In the genomic region with DNA sequence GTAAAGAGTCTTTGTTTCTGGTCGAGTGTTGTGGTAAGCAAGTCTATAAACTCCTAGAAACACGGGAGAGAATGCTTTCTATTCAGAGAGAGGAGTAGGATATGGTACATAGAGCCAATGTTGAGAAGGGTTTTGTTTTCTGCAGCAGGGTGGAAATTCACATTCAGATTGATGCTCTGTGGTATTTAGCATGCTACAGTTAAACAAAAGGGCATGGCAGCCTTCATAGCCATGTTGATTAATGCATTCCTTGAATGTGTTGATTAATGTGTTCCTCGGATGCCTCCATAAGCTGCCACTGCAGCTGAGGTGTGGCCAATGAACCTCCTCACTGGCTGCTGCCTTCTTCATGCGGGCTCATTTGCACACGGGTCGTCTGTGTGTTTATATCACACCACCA, we compare ENCODE assay signal across 11 mouse cellular contexts.
DNase-seq lines count a peak whose midpoint lies in the region; ATAC-seq and TF ChIP-seq lines count a peak whose summit lies in the region.
"Had no signal": no experiment of that assay in that cellular context is flagged by ENCODE, and none has a peak within 500 bp of the region (broad histone marks: within the 10 kb centered on the region; RNA-seq: fewer than 3 reads in every experiment).

No protein-coding gene starts in this region.

- peak; percentile 87 for ATAC-seq in forebrain, embryonic 13.5 days
- peak; percentile 76 for ATAC-seq in hindbrain, embryonic 14.5 days (ENCODE audit: low FRiP score)
- ATAC-seq in neural tube, embryonic 12.5 days (ENCODE audit: low FRiP score, low read depth): peak; percentile 79
- ATAC-seq in liver, postnatal 0 days: no peak
- no peak for ATAC-seq in lung, postnatal 0 days

- H3K4me1 ChIP-seq in forebrain, embryonic 13.5 days: peaks cover 26% of the 10 kb centered on the region
- H3K4me1 ChIP-seq in hindbrain, embryonic 14.5 days (replicated peaks; ENCODE audit: control insufficient read depth, insufficient read depth, low read length): peaks cover 21% of the 10 kb centered on the region; the same call in 1 of the 2 replicates
- H3K4me1 ChIP-seq in neural tube, embryonic 12.5 days: peaks cover 29% of the 10 kb centered on the region
- H3K4me1 ChIP-seq in liver, postnatal 0 days (ENCODE audit: insufficient read depth): no peaks in the 10 kb centered on the region
- H3K4me1 ChIP-seq in lung, postnatal 0 days (ENCODE audit: insufficient read depth, low read depth, low read length): no peaks in the 10 kb centered on the region

- peak overlapping the region; percentile 57; the same call in 1 of the 2 replicates for H3K27ac ChIP-seq in layer of hippocampus, adult 2 months
- peak overlapping the region; percentile 74 for H3K27ac ChIP-seq in forebrain, embryonic 13.5 days
- peak overlapping the region; percentile 81 for H3K27ac ChIP-seq in hindbrain, embryonic 14.5 days
- H3K27ac ChIP-seq in neural tube, embryonic 12.5 days: no peak overlapping the region
- H3K27ac ChIP-seq in liver, postnatal 0 days (ENCODE audit: low read depth): no peak overlapping the region
- H3K27ac ChIP-seq in lung, postnatal 0 days (ENCODE audit: low read length): no peak overlapping the region

- 40% methylated on average over 6 of the region's 6 CpGs for WGBS in forebrain, embryonic 13.5 days
- WGBS in hindbrain, embryonic 14.5 days: 17% methylated on average over 6 of the region's 6 CpGs
- WGBS in neural tube, embryonic 12.5 days: 28% methylated on average over 6 of the region's 6 CpGs
- 68% methylated on average over 6 of the region's 6 CpGs for WGBS in liver, postnatal 0 days (ENCODE audit: insufficient replicate concordance)
- 46% methylated on average over 6 of the region's 6 CpGs for WGBS in lung, postnatal 0 days

- H3K9ac ChIP-seq in forebrain, embryonic 13.5 days: no peak overlapping the region
- no peak overlapping the region for H3K9ac ChIP-seq in hindbrain, embryonic 14.5 days
- no peak overlapping the region for H3K9ac ChIP-seq in neural tube, embryonic 12.5 days
- H3K9ac ChIP-seq in liver, postnatal 0 days (replicated peaks): no peak overlapping the region
- H3K9ac ChIP-seq in lung, postnatal 0 days (replicated peaks; ENCODE audit: low read depth): no peak overlapping the region

- H3K9me3 ChIP-seq in forebrain, embryonic 13.5 days (replicated peaks): no peaks in the 10 kb centered on the region
- no peaks in the 10 kb centered on the region for H3K9me3 ChIP-seq in hindbrain, embryonic 14.5 days (ENCODE audit: control insufficient read depth, low read length)
- no peaks in the 10 kb centered on the region for H3K9me3 ChIP-seq in neural tube, embryonic 12.5 days
- no peaks in the 10 kb centered on the region for H3K9me3 ChIP-seq in liver, postnatal 0 days (ENCODE audit: low read length)
- no peaks in the 10 kb centered on the region for H3K9me3 ChIP-seq in lung, postnatal 0 days (ENCODE audit: low read length)

- TF ChIP-seq CTCF in layer of hippocampus, adult 2 months (conservative IDR thresholded peaks at IDR 0.05): no peak
- TF ChIP-seq CTCF in liver, postnatal 0 days (IDR thresholded peaks at IDR 0.05; ENCODE audit: low read depth): no peak
- TF ChIP-seq CTCF in lung, postnatal 0 days (IDR thresholded peaks at IDR 0.05): no peak

- H3K4me2 ChIP-seq in forebrain, embryonic 13.5 days: peak overlapping the region; percentile 13; the same call in 1 of the 2 replicates
- H3K4me2 ChIP-seq in hindbrain, embryonic 14.5 days (replicated peaks): peak overlapping the region; percentile 26; the same call in 1 of the 2 replicates
- H3K4me2 ChIP-seq in neural tube, embryonic 12.5 days (replicated peaks): peak overlapping the region; percentile 10
- H3K4me2 ChIP-seq in liver, postnatal 0 days (ENCODE audit: low read depth, low read length): no peak overlapping the region
- no peak overlapping the region for H3K4me2 ChIP-seq in lung, postnatal 0 days (replicated peaks; ENCODE audit: low read depth, low read length)

- no peaks in the 10 kb centered on the region for H3K27me3 ChIP-seq in forebrain, embryonic 13.5 days
- H3K27me3 ChIP-seq in hindbrain, embryonic 14.5 days (ENCODE audit: control insufficient read depth, insufficient read depth, low read length): no peaks in the 10 kb centered on the region
- no peaks in the 10 kb centered on the region for H3K27me3 ChIP-seq in neural tube, embryonic 12.5 days (replicated peaks)
- no peaks in the 10 kb centered on the region for H3K27me3 ChIP-seq in liver, postnatal 0 days (ENCODE audit: insufficient read depth, low read length)
- H3K27me3 ChIP-seq in lung, postnatal 0 days (replicated peaks; ENCODE audit: insufficient read depth, low read length): no peaks in the 10 kb centered on the region

- no peak for TF ChIP-seq EP300 in liver, postnatal 0 days (IDR thresholded peaks at IDR 0.05; ENCODE audit: low read depth)
- TF ChIP-seq EP300 in lung, postnatal 0 days (IDR thresholded peaks at IDR 0.05): no peak

- H3K36me3 ChIP-seq in forebrain, embryonic 13.5 days (ENCODE audit: poor library complexity, severe bottlenecking): no peaks in the 10 kb centered on the region
- no peaks in the 10 kb centered on the region for H3K36me3 ChIP-seq in hindbrain, embryonic 14.5 days (replicated peaks; ENCODE audit: control insufficient read depth, insufficient read depth)
- no peaks in the 10 kb centered on the region for H3K36me3 ChIP-seq in neural tube, embryonic 12.5 days
- H3K36me3 ChIP-seq in liver, postnatal 0 days (replicated peaks; ENCODE audit: insufficient read depth, low read length): no peaks in the 10 kb centered on the region
- no peaks in the 10 kb centered on the region for H3K36me3 ChIP-seq in lung, postnatal 0 days (ENCODE audit: insufficient read depth, low read length)

- H3K4me3 ChIP-seq in layer of hippocampus, adult 2 months: no peak overlapping the region
- H3K4me3 ChIP-seq in forebrain, embryonic 13.5 days: no peak overlapping the region
- no peak overlapping the region for H3K4me3 ChIP-seq in hindbrain, embryonic 14.5 days (replicated peaks; ENCODE audit: low read length)
- H3K4me3 ChIP-seq in neural tube, embryonic 12.5 days: no peak overlapping the region
- H3K4me3 ChIP-seq in liver, postnatal 0 days (ENCODE audit: low read depth, low read length): no peak overlapping the region
- H3K4me3 ChIP-seq in lung, postnatal 0 days (ENCODE audit: low read depth, low read length): no peak overlapping the region

- no peak for DNase-seq in layer of hippocampus, adult 2 months (ENCODE audit: low spot score in 2 of 2)
- no peak for DNase-seq in layer of hippocampus, postnatal 14 days (ENCODE audit: low spot score in 2 of 2)
- DNase-seq in hindbrain, embryonic 14.5 days (ENCODE audit: low spot score): peak; percentile 53
- DNase-seq in kidney, adult 8-10 months: no peak
- DNase-seq in liver, postnatal 0 days: no peak
- DNase-seq in lung, postnatal 0 days (ENCODE audit: low spot score): no peak
- DNase-seq: kidney, adult 9 months; lung, postnatal 4 days; thymus, adult 2 months had no signal

Comparison
In these comparisons a context has a peak if more than half of its experiments do, and no peak if none do; other contexts are left out.
1. H3K27ac ChIP-seq: peak in layer of hippocampus, adult 2 months (single experiment), forebrain, embryonic 13.5 days (single experiment) and hindbrain, embryonic 14.5 days (single experiment); none in neural tube, embryonic 12.5 days (single experiment), liver, postnatal 0 days (single experiment) and lung, postnatal 0 days (single experiment).
2. ATAC-seq: peak in forebrain, embryonic 13.5 days (single experiment), hindbrain, embryonic 14.5 days (single experiment) and neural tube, embryonic 12.5 days (single experiment); none in liver, postnatal 0 days (single experiment) and lung, postnatal 0 days (single experiment).
3. H3K4me2 ChIP-seq: peak in forebrain, embryonic 13.5 days (single experiment), hindbrain, embryonic 14.5 days (single experiment) and neural tube, embryonic 12.5 days (single experiment); none in liver, postnatal 0 days (single experiment) and lung, postnatal 0 days (single experiment).